Mouse (Mus musculus) forebrain, embryonic 14.5 days (tissue): ENCODE results near the gene Gm28048. TPM values are rescaled to one million over a fixed set of nuclear protein-coding genes. Genes with fewer than 3 reads are reported as not detected.

ENCODE experiments used
- ATAC-seq: fragments of 200-750 bp; cut with Nextera tagmentation; 2 replicates; pipeline ENCODE4 v1.8.0; 2017; ENCODE audit warnings: mild to moderate bottlenecking, moderate library complexity
- DNase-seq: peaks from one replicate; pipeline ENCODE4 v3.0.0-alpha.2; 2015; ENCODE audit warnings: low spot score
- H3K27ac ChIP-seq: fragments of 300-500 bp; sonication (generic); 2 replicates; pipeline ENCODE4 v1.5.1; 2014; ENCODE audit warnings: low read depth, mild to moderate bottlenecking, control low read depth, low read length, moderate library complexity
- H3K27me3 ChIP-seq: fragments of 300-500 bp; sonication (generic); replicated peaks from 2 replicates; pipeline ENCODE4 v1.6.1; 2014; ENCODE audit warnings: low read length, control low read depth, mixed read lengths; ENCODE audit not compliant: control insufficient read depth, insufficient read depth
- H3K36me3 ChIP-seq: fragments of 300-500 bp; sonication (generic); 2 replicates; pipeline ENCODE4 v1.6.1; 2014; ENCODE audit warnings: low read length, control low read depth; ENCODE audit not compliant: control insufficient read depth, insufficient read depth
- H3K4me1 ChIP-seq: fragments of 300-500 bp; sonication (generic); 2 replicates; pipeline ENCODE4 v1.6.1; 2014; ENCODE audit warnings: antibody characterized with exemption, low read length, control low read depth; ENCODE audit not compliant: control insufficient read depth, insufficient read depth
- H3K4me2 ChIP-seq: fragments of 300-500 bp; sonication (generic); 2 replicates; pipeline ENCODE4 v1.6.1; 2014; ENCODE audit warnings: mild to moderate bottlenecking, control low read depth, low read length
- H3K4me3 ChIP-seq: fragments of 300-500 bp; sonication (generic); 2 replicates; pipeline ENCODE4 v1.5.1; 2014; ENCODE audit warnings: low read depth, low read length, control low read depth
- H3K9ac ChIP-seq: fragments of 300-500 bp; sonication (generic); 2 replicates; pipeline ENCODE4 v1.6.1; 2014; ENCODE audit warnings: mild to moderate bottlenecking, low read length, control low read depth, moderate library complexity
- H3K9me3 ChIP-seq: fragments of 300-500 bp; sonication (generic); replicated peaks from 2 replicates; pipeline ENCODE4 v1.6.1; 2016; ENCODE audit warnings: low read length, control low read depth, mixed read lengths; ENCODE audit not compliant: control insufficient read depth
- WGBS: fragments of 180-500 bp; shearing (Covaris S2); extraction: QIAGEN DNeasy Blood & Tissue Kit; methylation state at CpG from one replicate; pipeline ENCODE4 v1.1.7; 2014; 5-methylcytosine and 5-hydroxymethylcytosine counted together
- polyA plus RNA-seq: library from polyadenylated mRNA; unstranded; fragments of >200 nt; fragmentation: Nextera tagmentation; extraction: Ambion mirVana; gene quantifications from 2 replicates; pipeline ENCODE4 v1.2.1, GENCODE M21; 2014

Gene Gm28048
- polyA plus RNA-seq, 1 experiment from 2014 or later = 4.3 TPM

DNA sequence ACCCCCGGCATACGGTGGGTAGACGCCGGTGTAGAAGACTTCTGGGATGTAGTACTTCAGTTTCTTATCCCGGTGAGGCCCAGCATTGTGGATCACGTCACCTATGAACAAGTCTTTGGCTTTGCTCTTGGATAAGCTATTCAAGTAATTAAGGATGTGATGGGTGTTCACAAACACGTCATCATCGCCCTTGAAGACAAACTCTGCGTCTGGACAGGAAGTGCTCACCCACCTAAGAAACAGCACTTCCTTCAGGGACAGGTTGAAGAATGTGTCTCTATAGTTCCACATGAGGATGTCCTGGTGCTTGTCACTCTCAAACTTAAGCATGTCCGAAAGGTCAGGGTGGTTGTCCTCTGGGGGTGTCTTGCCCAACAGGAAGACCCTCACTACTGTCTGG, 145.6 kb downstream of the Gm28048 start:
- H3K4me1 ChIP-seq = no peaks in the 10 kb centered on the region
- no peak overlapping the region for H3K4me2 ChIP-seq
- H3K4me3 ChIP-seq = no peak overlapping the region
- no peaks in the 10 kb centered on the region for H3K27me3 ChIP-seq
- ATAC-seq (no peak), DNase-seq (no peak)
- H3K36me3 ChIP-seq = no peaks in the 10 kb centered on the region
- no peak overlapping the region for H3K9ac ChIP-seq
- 95% methylated on average over 10 of the region's 10 CpGs for WGBS
- H3K27ac ChIP-seq = no peak overlapping the region
- no peaks in the 10 kb centered on the region for H3K9me3 ChIP-seq

DNA sequence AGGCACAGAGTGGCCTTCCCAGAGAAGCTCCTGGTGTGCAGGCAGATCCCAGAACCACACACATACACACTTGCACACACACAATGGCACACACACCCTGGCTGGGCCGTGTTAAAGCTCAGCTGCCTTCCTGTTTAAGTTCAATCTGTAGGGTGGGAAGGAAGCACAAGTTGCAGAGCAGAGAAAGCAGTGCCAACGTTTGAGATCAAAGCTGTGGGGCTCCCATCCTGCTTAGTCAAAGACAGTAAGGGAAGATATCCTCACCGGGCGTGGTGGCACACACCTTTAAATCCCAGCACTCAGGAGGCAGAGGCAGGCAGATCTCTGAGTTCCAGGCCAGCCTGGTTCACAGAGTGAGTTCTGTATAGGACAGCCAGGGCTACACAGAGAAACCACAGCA, 149.3 kb downstream of the Gm28048 start:
- WGBS = 88% methylated on average over 4 of the region's 4 CpGs
- DNase-seq = no peak
- Histone ChIP-seq H3K9ac (no peak overlapping the region), H3K36me3 (no peaks in the 10 kb centered on the region), H3K27ac (no peak overlapping the region), H3K4me3 (no peak overlapping the region), H3K9me3 (no peaks in the 10 kb centered on the region), H3K4me1 (no peaks in the 10 kb centered on the region), H3K27me3 (no peaks in the 10 kb centered on the region), H3K4me2 (no peak overlapping the region)
- ATAC-seq = no peak

- H3K27me3 ChIP-seq = no peaks in the 10 kb centered on the region
- ATAC-seq (no peak), DNase-seq (no peak)
- H3K27ac ChIP-seq = no peak overlapping the region
- no peaks in the 10 kb centered on the region for H3K4me1 ChIP-seq
- H3K4me3 ChIP-seq = no peak overlapping the region
- H3K4me2 ChIP-seq = no peak overlapping the region
- no peaks in the 10 kb centered on the region for H3K9me3 ChIP-seq
- no peaks in the 10 kb centered on the region for H3K36me3 ChIP-seq
- no peak overlapping the region for H3K9ac ChIP-seq
- WGBS = 92% methylated on average over 11 of the region's 11 CpGs
Measured at GRCm38 (mm10) chr11:22831916-22832315, 150.0 kb downstream of the Gm28048 start.

GRCm38 (mm10) chr11:22830684-22831083, 151.2 kb downstream of the Gm28048 start:
- Histone ChIP-seq H3K4me3 (no peak overlapping the region), H3K9ac (no peak overlapping the region), H3K4me2 (no peak overlapping the region), H3K27ac (no peak overlapping the region), H3K27me3 (no peaks in the 10 kb centered on the region), H3K9me3 (no peaks in the 10 kb centered on the region), H3K4me1 (no peaks in the 10 kb centered on the region), H3K36me3 (no peaks in the 10 kb centered on the region)
- WGBS = 61% methylated on average over 6 of the region's 6 CpGs
- DNase-seq (no peak), ATAC-seq (no peak)

DNA sequence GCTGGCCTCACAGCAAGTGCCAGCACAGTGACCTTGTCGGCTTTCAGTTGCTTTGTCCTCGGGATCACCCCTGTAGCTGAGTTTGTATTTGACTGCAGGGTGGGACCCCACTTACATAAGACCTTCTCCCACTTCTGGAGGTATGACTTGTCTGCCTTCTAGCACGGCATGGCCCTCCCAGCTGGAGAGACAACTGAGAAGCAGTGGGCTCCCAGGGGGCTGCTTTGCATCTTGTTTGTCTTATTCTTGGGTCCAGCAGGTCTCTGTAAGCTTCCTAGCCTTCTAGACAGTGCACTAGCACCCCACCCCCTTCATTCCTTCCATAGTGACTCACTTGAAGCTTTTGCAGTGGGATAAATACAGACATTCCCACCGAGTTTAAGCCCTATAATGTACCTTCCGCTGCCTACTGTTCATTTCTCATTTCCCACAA, 151.7 kb downstream of the Gm28048 start:
- H3K4me3 ChIP-seq = no peak overlapping the region
- H3K4me2 ChIP-seq = no peak overlapping the region
- no peaks in the 10 kb centered on the region for H3K27me3 ChIP-seq
- H3K9ac ChIP-seq = no peak overlapping the region
- 41% methylated on average over 5 of the region's 5 CpGs for WGBS
- H3K4me1 ChIP-seq = no peaks in the 10 kb centered on the region
- H3K36me3 ChIP-seq = no peaks in the 10 kb centered on the region
- no peaks in the 10 kb centered on the region for H3K9me3 ChIP-seq
- no peak overlapping the region for H3K27ac ChIP-seq
- ATAC-seq (no peak), DNase-seq (peak; percentile 5)

- WGBS = 98% methylated on average over 15 of the region's 15 CpGs
- no peaks in the 10 kb centered on the region for H3K27me3 ChIP-seq
- ATAC-seq = no peak; the same call in 1 of the 2 replicates
Measured at GRCm38 (mm10) chr11:22828988-22829632, 152.8 kb downstream of the Gm28048 start.

DNA sequence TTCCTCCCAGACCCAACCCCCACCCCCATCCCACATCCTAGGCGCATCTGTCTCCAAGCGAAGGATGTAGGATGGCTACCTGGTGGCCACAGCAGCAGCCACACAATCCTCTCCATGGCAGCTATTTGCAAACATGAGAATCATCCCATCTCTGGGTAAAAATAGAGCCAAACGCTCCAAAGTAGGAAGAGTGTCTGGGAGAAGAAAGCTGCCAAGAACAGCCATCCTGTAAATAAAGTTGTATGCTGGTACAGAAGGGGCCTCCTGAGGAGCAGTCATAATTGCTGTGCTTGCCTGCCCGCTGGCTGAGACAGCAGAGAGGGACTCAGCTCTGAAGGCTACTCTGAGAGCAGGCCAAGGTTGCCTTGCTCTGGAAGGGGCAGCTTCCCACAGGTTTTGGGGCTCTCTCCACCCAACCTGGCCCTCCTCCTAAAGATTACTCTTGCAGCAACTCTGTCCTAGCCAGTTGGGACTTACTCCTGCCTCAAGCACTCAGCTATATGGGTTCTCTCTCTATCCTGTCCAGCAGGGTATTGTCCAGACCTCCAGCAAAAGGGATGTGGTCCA, 154.3 kb downstream of the Gm28048 start:
- Histone ChIP-seq H3K9ac (no peak overlapping the region), H3K4me2 (no peak overlapping the region), H3K27ac (no peak overlapping the region), H3K4me3 (no peak overlapping the region), H3K4me1 (no peaks in the 10 kb centered on the region), H3K36me3 (no peaks in the 10 kb centered on the region), H3K9me3 (no peaks in the 10 kb centered on the region), H3K27me3 (no peaks in the 10 kb centered on the region)
- 81% methylated on average over 4 of the region's 4 CpGs for WGBS
- no peak for DNase-seq
- ATAC-seq = no peak

More at GRCm38 (mm10) chr11:22828988-22829632, 152.8 kb downstream of the Gm28048 start:
- no peaks in the 10 kb centered on the region for H3K9me3 ChIP-seq
- DNase-seq = peak; percentile 21
- no peak overlapping the region for H3K4me3 ChIP-seq
- no peak overlapping the region for H3K4me2 ChIP-seq
- no peaks in the 10 kb centered on the region for H3K4me1 ChIP-seq
- no peak overlapping the region for H3K27ac ChIP-seq
- H3K36me3 ChIP-seq = no peaks in the 10 kb centered on the region
- H3K9ac ChIP-seq = no peak overlapping the region

GRCm38 (mm10) chr11:22826665-22827064, 155.2 kb downstream of the Gm28048 start:
- Histone ChIP-seq H3K9ac (no peak overlapping the region), H3K9me3 (no peaks in the 10 kb centered on the region), H3K36me3 (no peaks in the 10 kb centered on the region), H3K4me1 (no peaks in the 10 kb centered on the region), H3K27ac (no peak overlapping the region), H3K27me3 (no peaks in the 10 kb centered on the region), H3K4me2 (no peak overlapping the region), H3K4me3 (no peak overlapping the region)
- ATAC-seq (no peak), DNase-seq (no peak)
- 89% methylated on average over 6 of the region's 6 CpGs for WGBS

- Histone ChIP-seq H3K27ac (no peak overlapping the region), H3K27me3 (no peaks in the 10 kb centered on the region), H3K9ac (no peak overlapping the region), H3K4me1 (no peaks in the 10 kb centered on the region), H3K4me2 (no peak overlapping the region), H3K9me3 (no peaks in the 10 kb centered on the region), H3K4me3 (no peak overlapping the region), H3K36me3 (no peaks in the 10 kb centered on the region)
- WGBS = 94% methylated on average over 14 of the region's 14 CpGs
- ATAC-seq (no peak), DNase-seq (no peak)
Measured at GRCm38 (mm10) chr11:22826051-22826450, 155.8 kb downstream of the Gm28048 start.
